Mouse (Mus musculus): ENCODE measurements around the gene Upk1b. TPM values are rescaled to one million over a fixed set of nuclear protein-coding genes. Genes with fewer than 3 reads are reported as not detected.
"Not testable (repeated sequence)": the region's sequence is repeated elsewhere in the genome, so short reads cannot be mapped to it uniquely, and the experiment has no call there.

Gene Upk1b
- 0.52 and 1.8 TPM in 2 replicates for polyA plus RNA-seq (2016; fragmentation: Nextera tagmentation; extraction: Ambion mirVana)

- Histone ChIP-seq H3K36me3 (no peaks in the 10 kb centered on the region), H3K27ac (no peak within 1 kb of the TSS), H3K4me3 (no peak within 1 kb of the TSS), H3K4me1 (replicated peaks) (0 out of 2 replicates have a peak, but pooled peaks cover 5% of the 10 kb centered on the region), H3K9me3 (no peaks in the 10 kb centered on the region), H3K27me3 (ENCODE audit: insufficient read depth, poor library complexity, severe bottlenecking) (no peaks in the 10 kb centered on the region)
- DNase-seq (ENCODE audit: low spot score): peak; percentile 15
- WGBS: 48% methylated on average over 10 of the region's 10 CpGs
These were observed at the start of gene Upk1b for GRCm38 (mm10) chr16:38800091-38800490. Gene Upk1b (minus strand): TSS chr16:38800328.

- DNase-seq (ENCODE audit: low spot score): no peak
- no peaks in the 10 kb centered on the region for H3K9me3 ChIP-seq
- 93% methylated on average over 3 of the region's 3 CpGs for WGBS
- H3K4me1 ChIP-seq (replicated peaks): no peaks in the 10 kb centered on the region
- H3K27ac ChIP-seq: no peak within 1 kb of the TSS
- no peak within 1 kb of the TSS for H3K4me3 ChIP-seq
- no peaks in the 10 kb centered on the region for H3K27me3 ChIP-seq (ENCODE audit: insufficient read depth, poor library complexity, severe bottlenecking)
- H3K36me3 ChIP-seq: no peaks in the 10 kb centered on the region
These were observed 28.5 kb upstream of the Upk1b start, which contains the start of gene 4930435E12Rik for GRCm38 (mm10) chr16:38828649-38829048. Gene 4930435E12Rik (minus strand): TSS chr16:38828749.

- peak; percentile 64 for DNase-seq (ENCODE audit: low spot score)
- no peak overlapping the region for H3K27ac ChIP-seq
- H3K9me3 ChIP-seq: peaks cover 5% of the 10 kb centered on the region; the same call in 1 of the 2 replicates
- H3K27me3 ChIP-seq (ENCODE audit: insufficient read depth, poor library complexity, severe bottlenecking): no peaks in the 10 kb centered on the region
- H3K36me3 ChIP-seq: no peaks in the 10 kb centered on the region
- no peak overlapping the region for H3K4me3 ChIP-seq
- peaks cover 11% of the 10 kb centered on the region for H3K4me1 ChIP-seq (replicated peaks)
- WGBS: 36% methylated on average over 8 of the region's 8 CpGs
These were observed 12.4 kb upstream of the Upk1b start for GRCm38 (mm10) chr16:38812521-38812920.

GRCm38 (mm10) chr16:38810196-38810595 lies 10.1 kb upstream of the Upk1b start:
- Histone ChIP-seq H3K27me3 (ENCODE audit: insufficient read depth, poor library complexity, severe bottlenecking) (no peaks in the 10 kb centered on the region), H3K9me3 (peaks cover 5% of the 10 kb centered on the region; the same call in 1 of the 2 replicates), H3K27ac (no peak overlapping the region), H3K4me3 (no peak overlapping the region), H3K4me1 (replicated peaks) (no peaks in the 10 kb centered on the region), H3K36me3 (no peaks in the 10 kb centered on the region)
- DNase-seq (ENCODE audit: low spot score): no peak
- WGBS: 86% methylated on average over 5 of the region's 5 CpGs

GRCm38 (mm10) chr16:38807796-38808195 lies 7.7 kb upstream of the Upk1b start:
- 81% methylated on average over 5 of the region's 5 CpGs for WGBS
- H3K9me3 ChIP-seq; H3K4me1 ChIP-seq (replicated peaks); H3K4me3 ChIP-seq; H3K27me3 ChIP-seq (ENCODE audit: insufficient read depth, poor library complexity, severe bottlenecking); DNase-seq (ENCODE audit: low spot score); H3K36me3 ChIP-seq; H3K27ac ChIP-seq: not testable (repeated sequence)

GRCm38 (mm10) chr16:38798957-38799450 lies 1.1 kb downstream of the Upk1b start:
- H3K4me1 ChIP-seq (replicated peaks): 0 out of 2 replicates have a peak, but pooled peaks cover 5% of the 10 kb centered on the region
- H3K27ac ChIP-seq: no peak overlapping the region
- H3K36me3 ChIP-seq: no peaks in the 10 kb centered on the region
- WGBS: 80% methylated on average over 3 of the region's 3 CpGs
- no peaks in the 10 kb centered on the region for H3K27me3 ChIP-seq (ENCODE audit: insufficient read depth, poor library complexity, severe bottlenecking)
- no peak for DNase-seq (ENCODE audit: low spot score)
- no peak overlapping the region for H3K4me3 ChIP-seq
- no peaks in the 10 kb centered on the region for H3K9me3 ChIP-seq

GRCm38 (mm10) chr16:38793120-38793519 lies 7.0 kb downstream of the Upk1b start:
- WGBS: 65% methylated on average over 6 of the region's 6 CpGs
- Histone ChIP-seq H3K4me3 (no peak overlapping the region), H3K4me1 (replicated peaks) (no peaks in the 10 kb centered on the region), H3K36me3 (no peaks in the 10 kb centered on the region), H3K9me3 (no peaks in the 10 kb centered on the region), H3K27ac (no peak overlapping the region), H3K27me3 (ENCODE audit: insufficient read depth, poor library complexity, severe bottlenecking) (no peaks in the 10 kb centered on the region)
- no peak for DNase-seq (ENCODE audit: low spot score)

- H3K27ac ChIP-seq: no peak overlapping the region
- no peaks in the 10 kb centered on the region for H3K9me3 ChIP-seq
- no peaks in the 10 kb centered on the region for H3K27me3 ChIP-seq (ENCODE audit: insufficient read depth, poor library complexity, severe bottlenecking)
- H3K4me3 ChIP-seq: no peak overlapping the region
- WGBS: 84% methylated on average over 3 of the region's 3 CpGs
- H3K36me3 ChIP-seq: no peaks in the 10 kb centered on the region
- no peak for DNase-seq (ENCODE audit: low spot score)
- peaks cover 8% of the 10 kb centered on the region; the same call in 1 of the 2 replicates for H3K4me1 ChIP-seq (replicated peaks)
These were observed 10.2 kb downstream of the Upk1b start for GRCm38 (mm10) chr16:38789966-38790365.

- H3K27me3 ChIP-seq (ENCODE audit: insufficient read depth, poor library complexity, severe bottlenecking): no peaks in the 10 kb centered on the region
These were observed 11.1 kb downstream of the Upk1b start for GRCm38 (mm10) chr16:38789016-38789415.

GRCm38 (mm10) chr16:38785301-38785700 lies 14.8 kb downstream of the Upk1b start:
- DNase-seq (ENCODE audit: low spot score): no peak
- no peaks in the 10 kb centered on the region for H3K27me3 ChIP-seq (ENCODE audit: insufficient read depth, poor library complexity, severe bottlenecking)
- 76% methylated on average over 7 of the region's 7 CpGs for WGBS
- no peak overlapping the region for H3K27ac ChIP-seq
- H3K9me3 ChIP-seq: no peaks in the 10 kb centered on the region
- H3K4me1 ChIP-seq (replicated peaks): peaks cover 18% of the 10 kb centered on the region
- H3K36me3 ChIP-seq: no peaks in the 10 kb centered on the region
- no peak overlapping the region for H3K4me3 ChIP-seq

More at GRCm38 (mm10) chr16:38789016-38789415, 11.1 kb downstream of the Upk1b start:
- H3K9me3 ChIP-seq: no peaks in the 10 kb centered on the region
- H3K36me3 ChIP-seq: no peaks in the 10 kb centered on the region
- no peak overlapping the region for H3K4me3 ChIP-seq
- no peak for DNase-seq (ENCODE audit: low spot score)
- no peak overlapping the region for H3K27ac ChIP-seq
- 91% methylated on average over 2 of the region's 2 CpGs for WGBS
- H3K4me1 ChIP-seq (replicated peaks): peaks cover 11% of the 10 kb centered on the region; the same call in 1 of the 2 replicates

GRCm38 (mm10) chr16:38782524-38783067 lies 17.5 kb downstream of the Upk1b start:
- H3K27me3 ChIP-seq (ENCODE audit: insufficient read depth, poor library complexity, severe bottlenecking): no peaks in the 10 kb centered on the region
- no peak for DNase-seq (ENCODE audit: low spot score)
- no peaks in the 10 kb centered on the region for H3K36me3 ChIP-seq
- WGBS: 43% methylated on average over 2 of the region's 2 CpGs
- peaks cover 18% of the 10 kb centered on the region for H3K4me1 ChIP-seq (replicated peaks)
- no peak overlapping the region for H3K4me3 ChIP-seq
- no peak overlapping the region for H3K27ac ChIP-seq
- no peaks in the 10 kb centered on the region for H3K9me3 ChIP-seq

GRCm38 (mm10) chr16:38781946-38782345 lies 18.2 kb downstream of the Upk1b start:
- H3K27ac ChIP-seq: no peak overlapping the region
- no peak for DNase-seq (ENCODE audit: low spot score)
- no peak overlapping the region for H3K4me3 ChIP-seq
- peaks cover 18% of the 10 kb centered on the region for H3K4me1 ChIP-seq (replicated peaks)
- 77% methylated on average over 2 of the region's 2 CpGs for WGBS
- no peaks in the 10 kb centered on the region for H3K36me3 ChIP-seq
- H3K27me3 ChIP-seq (ENCODE audit: insufficient read depth, poor library complexity, severe bottlenecking): no peaks in the 10 kb centered on the region
- no peaks in the 10 kb centered on the region for H3K9me3 ChIP-seq

GRCm38 (mm10) chr16:38780960-38781572 lies 19.1 kb downstream of the Upk1b start:
- no peaks in the 10 kb centered on the region for H3K27me3 ChIP-seq (ENCODE audit: insufficient read depth, poor library complexity, severe bottlenecking)
- no peak for DNase-seq (ENCODE audit: low spot score)
- WGBS: 93% methylated on average over 7 of the region's 7 CpGs
- no peaks in the 10 kb centered on the region for H3K9me3 ChIP-seq
- no peak overlapping the region for H3K4me3 ChIP-seq
- H3K36me3 ChIP-seq: no peaks in the 10 kb centered on the region
- peaks cover 18% of the 10 kb centered on the region for H3K4me1 ChIP-seq (replicated peaks)
- H3K27ac ChIP-seq: no peak overlapping the region
